Mouse (Mus musculus) heart, embryonic 16.5 days (tissue): ENCODE measurements around the gene Cd300c2. TPM values are rescaled to one million over a fixed set of nuclear protein-coding genes. Genes with fewer than 3 reads are reported as not detected.

ENCODE experiments used
- ATAC-seq: fragments of 200-750 bp; cut with Nextera tagmentation; replicated peaks from 2 replicates; pipeline ENCODE4 v1.8.0; 2017; ENCODE audit warnings: moderate number of reproducible peaks; ENCODE audit not compliant: insufficient read depth, low FRiP score; ENCODE audit errors: extremely low read depth
- H3K27ac ChIP-seq: fragments of 300-500 bp; sonication (generic); 2 replicates; pipeline ENCODE4 v1.5.1; 2014; ENCODE audit warnings: mild to moderate bottlenecking, low read length, control low read depth, moderate library complexity
- H3K27me3 ChIP-seq: fragments of 300-500 bp; sonication (generic); 2 replicates; pipeline ENCODE4 v1.6.1; 2014; ENCODE audit warnings: low read length, mixed read lengths; ENCODE audit not compliant: control insufficient read depth, insufficient read depth
- H3K36me3 ChIP-seq: fragments of 300-500 bp; sonication (generic); 2 replicates; pipeline ENCODE4 v1.6.1; 2014; ENCODE audit not compliant: control insufficient read depth, insufficient read depth
- H3K4me1 ChIP-seq: fragments of 300-500 bp; sonication (generic); 2 replicates; pipeline ENCODE4 v1.6.1; 2014; ENCODE audit warnings: low read length, mixed read lengths; ENCODE audit not compliant: control insufficient read depth, insufficient read depth
- H3K4me2 ChIP-seq: fragments of 300-500 bp; sonication (generic); 2 replicates; pipeline ENCODE4 v1.6.1; 2014; ENCODE audit warnings: low read depth, mild to moderate bottlenecking, control low read depth, low read length
- H3K4me3 ChIP-seq: fragments of 300-500 bp; sonication (generic); 2 replicates; pipeline ENCODE4 v1.5.1; 2014; ENCODE audit warnings: mild to moderate bottlenecking, control low read depth, low read length
- H3K9ac ChIP-seq: fragments of 300-500 bp; sonication (generic); 2 replicates; pipeline ENCODE4 v1.6.1; 2014; ENCODE audit warnings: low read length, control low read depth
- H3K9me3 ChIP-seq: fragments of 300-500 bp; sonication (generic); replicated peaks from 2 replicates; pipeline ENCODE4 v1.6.1; 2016; ENCODE audit warnings: low read length; ENCODE audit not compliant: control insufficient read depth
- whole genome bisulfite sequencing: fragments of 180-500 bp; shearing (Covaris S2); extraction: QIAGEN DNeasy Blood & Tissue Kit; methylation state at CpG from one replicate; pipeline ENCODE4 v1.1.7; 2014; 5-methylcytosine and 5-hydroxymethylcytosine counted together
- polyA plus RNA-seq: library from polyadenylated mRNA; unstranded; fragments of >200 nt; fragmentation: Nextera tagmentation; extraction: Ambion mirVana; gene quantifications from 2 replicates; pipeline ENCODE4 v1.2.1, GENCODE M21; 2015

Cd300c2 gene
- polyA plus RNA-seq, 1 experiment from 2014 or later = 1.5 TPM

DNA sequence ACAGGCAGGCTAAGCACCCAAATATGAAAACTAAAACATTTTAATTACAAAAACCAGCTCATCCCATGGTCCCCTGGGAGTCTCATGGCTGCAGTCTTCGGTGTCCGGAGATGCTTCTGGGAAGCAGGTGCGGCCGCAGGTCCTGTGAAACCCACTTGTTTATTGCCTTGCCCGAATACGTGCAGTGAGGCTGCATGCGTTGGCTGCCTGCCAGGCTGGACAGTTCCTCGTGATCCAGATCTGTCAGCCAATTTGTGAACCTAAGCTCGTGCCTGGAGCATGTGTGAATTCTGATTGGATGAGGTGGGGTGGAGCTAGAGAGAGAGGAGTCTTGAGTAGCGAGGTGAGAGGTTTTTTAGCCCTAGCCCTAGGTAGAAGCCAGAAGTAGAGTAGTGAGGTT is 29.0 kb downstream of the Cd300c2 start:
- no peaks in the 10 kb centered on the region for H3K27me3 ChIP-seq
- no peak for ATAC-seq
- no peak overlapping the region for H3K4me2 ChIP-seq
- H3K4me3 ChIP-seq = no peak overlapping the region
- WGBS = 69% methylated on average over 10 of the region's 10 CpGs
- no peak overlapping the region for H3K9ac ChIP-seq
- no peaks in the 10 kb centered on the region for H3K4me1 ChIP-seq
- H3K36me3 ChIP-seq = no peaks in the 10 kb centered on the region
- no peak overlapping the region for H3K27ac ChIP-seq
- 0 out of 2 replicates have a peak, but pooled peaks cover 7% of the 10 kb centered on the region for H3K9me3 ChIP-seq

DNA sequence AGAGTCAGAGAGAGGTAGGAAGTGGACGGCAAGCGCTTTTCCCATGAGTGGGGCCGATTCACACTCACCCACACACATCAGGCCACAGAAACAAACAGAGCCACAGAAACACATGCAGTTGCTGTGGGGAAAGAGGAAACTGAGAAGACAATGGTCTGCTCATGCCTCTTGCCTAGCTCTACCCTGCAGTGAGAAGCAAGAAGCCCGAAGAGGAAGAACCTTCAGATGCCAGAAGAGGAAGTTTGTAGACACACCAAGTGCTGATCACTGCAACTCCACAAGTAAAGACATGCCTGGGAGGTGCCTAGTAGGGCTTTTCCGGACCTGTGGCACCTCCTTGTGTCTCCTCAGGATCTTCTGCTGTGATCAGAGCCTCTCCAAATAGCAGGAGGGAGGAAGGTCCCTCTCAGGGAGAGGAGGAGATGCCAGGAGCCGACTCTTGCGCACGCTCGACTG is 32.9 kb downstream of the Cd300c2 start, which contains the start of gene Cd300c:
Gene Cd300c (minus strand): TSS at position 406 of the 456 bp plus-strand sequence.
- Histone ChIP-seq H3K4me3 (no peak within 1 kb of the TSS), H3K27ac (no peak within 1 kb of the TSS), H3K4me1 (peaks cover 3% of the 10 kb centered on the region; the same call in 1 of the 2 replicates), H3K36me3 (no peaks in the 10 kb centered on the region), H3K27me3 (no peaks in the 10 kb centered on the region), H3K4me2 (no peak within 1 kb of the TSS), H3K9me3 (0 out of 2 replicates have a peak, but pooled peaks cover 5% of the 10 kb centered on the region), H3K9ac (no peak within 1 kb of the TSS)
- WGBS = 74% methylated on average over 9 of the region's 9 CpGs
- no peak for ATAC-seq

DNA sequence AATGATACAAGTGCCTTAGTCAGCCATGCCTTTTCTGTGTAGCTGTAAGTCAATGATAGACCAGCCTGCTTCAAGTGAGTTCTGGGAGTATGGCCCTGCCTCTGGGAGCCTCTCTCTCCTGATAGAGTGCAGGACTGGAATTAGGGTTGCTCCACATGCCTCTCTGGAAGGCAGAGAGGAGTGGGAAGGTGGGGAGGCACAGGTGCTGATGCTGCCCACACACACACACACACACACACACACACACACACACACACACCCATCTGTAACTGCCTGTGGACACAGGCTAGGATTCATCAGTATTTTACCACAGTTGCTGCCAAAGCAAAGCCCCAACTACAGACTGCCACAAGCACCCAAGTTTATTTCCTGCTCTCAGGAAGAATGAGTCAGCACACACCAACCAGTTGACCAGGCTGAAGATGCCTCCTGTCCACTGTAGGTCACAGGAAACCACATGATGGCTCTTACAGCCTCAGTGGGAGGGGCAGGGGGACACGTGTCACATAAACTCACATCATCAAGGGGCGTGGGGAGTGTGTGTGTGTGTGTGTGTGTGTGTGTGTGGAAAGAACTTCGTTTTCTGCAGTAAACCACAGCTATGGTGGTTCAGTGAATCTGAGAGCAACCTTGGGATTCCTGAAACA is 36.4 kb downstream of the Cd300c2 start:
- no peak for ATAC-seq
- no peak overlapping the region for H3K9ac ChIP-seq
- H3K36me3 ChIP-seq = no peaks in the 10 kb centered on the region
- no peaks in the 10 kb centered on the region for H3K9me3 ChIP-seq
- H3K4me2 ChIP-seq = no peak overlapping the region
- peaks cover 3% of the 10 kb centered on the region; the same call in 1 of the 2 replicates for H3K4me1 ChIP-seq
- 22% methylated on average over 3 of the region's 3 CpGs for WGBS
- H3K27ac ChIP-seq = no peak overlapping the region
- no peaks in the 10 kb centered on the region for H3K27me3 ChIP-seq
- H3K4me3 ChIP-seq = no peak overlapping the region

DNA sequence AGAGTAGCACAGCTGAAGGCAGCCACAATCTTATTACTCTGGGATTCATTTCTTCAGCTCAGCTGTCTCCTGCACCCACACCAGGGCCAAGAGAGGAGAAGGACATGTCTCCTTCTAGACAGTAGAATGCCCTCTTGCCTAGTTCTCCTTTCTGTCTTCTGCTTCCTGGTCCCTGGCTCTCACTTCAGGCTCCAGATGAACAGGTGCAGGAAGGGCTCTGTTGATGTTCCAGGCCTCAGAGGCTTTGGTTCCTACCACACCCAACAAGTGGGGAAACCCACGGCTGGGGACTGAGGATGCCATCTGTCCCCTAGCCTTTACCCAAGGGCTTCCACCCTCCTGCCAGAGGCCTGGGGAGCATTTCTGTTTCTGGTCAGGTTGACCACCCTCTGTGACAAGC is 41.3 kb downstream of the Cd300c2 start:
- no peak for ATAC-seq
- no peak overlapping the region for H3K4me3 ChIP-seq
- 43% methylated on average over 1 of the region's 1 CpGs for WGBS
- no peaks in the 10 kb centered on the region for H3K9me3 ChIP-seq
- no peaks in the 10 kb centered on the region for H3K27me3 ChIP-seq
- no peaks in the 10 kb centered on the region for H3K36me3 ChIP-seq
- no peak overlapping the region for H3K27ac ChIP-seq
- no peak overlapping the region for H3K4me2 ChIP-seq
- H3K9ac ChIP-seq = no peak overlapping the region
- peaks cover under 1% of the 10 kb centered on the region; the same call in 1 of the 2 replicates for H3K4me1 ChIP-seq

Other genes starting within 250 kb of the Cd300c2 start
- gene Kif19a, start 236.5 kb downstream of the Cd300c2 start, polyA plus RNA-seq = 0.16 and 0.25 TPM in 2 replicates
- gene Btbd17, start 205.9 kb downstream of the Cd300c2 start, polyA plus RNA-seq = not detected in 2 replicates
- not detected in 2 replicates for gene Gpr142, start 203.0 kb downstream of the Cd300c2 start, polyA plus RNA-seq
- 14.5 and 15.4 TPM in 2 replicates for gene Gprc5c, start 150.7 kb downstream of the Cd300c2 start, polyA plus RNA-seq
- gene Cd300a, start 111.8 kb downstream of the Cd300c2 start, polyA plus RNA-seq = 1.2 and 1.4 TPM in 2 replicates
- 0.59 and 0.70 TPM in 2 replicates for gene Cd300lb, start 67.5 kb downstream of the Cd300c2 start, polyA plus RNA-seq
- gene Cd300c, start 32.7 kb downstream of the Cd300c2 start, polyA plus RNA-seq = not detected in 2 replicates
- gene Cd300ld, start 12.0 kb downstream of the Cd300c2 start, polyA plus RNA-seq = 0.26 and 0.37 TPM in 2 replicates
- gene Cd300ld2, start 14.3 kb upstream of the Cd300c2 start, polyA plus RNA-seq = not detected in 2 replicates
- gene Cd300ld4, start 25.1 kb upstream of the Cd300c2 start, polyA plus RNA-seq = not detected in 2 replicates
- gene Cd300ld5, start 35.9 kb upstream of the Cd300c2 start, polyA plus RNA-seq = not detected in 2 replicates
- not detected in 2 replicates for gene Cd300ld3, start 46.5 kb upstream of the Cd300c2 start, polyA plus RNA-seq
- not detected in 2 replicates for gene Cd300e, start 60.3 kb upstream of the Cd300c2 start, polyA plus RNA-seq
- gene Rab37, start 89.6 kb upstream of the Cd300c2 start, polyA plus RNA-seq = 1.8 and 3.7 TPM in 2 replicates
- 0.72 and 0.87 TPM in 2 replicates for gene Cd300lf, start 132.1 kb upstream of the Cd300c2 start, polyA plus RNA-seq
- gene Slc9a3r1, start 161.5 kb upstream of the Cd300c2 start, polyA plus RNA-seq = 34.2 and 51.7 TPM in 2 replicates
- 6.6 and 7.1 TPM in 2 replicates for gene Tmem104, start 185.6 kb upstream of the Cd300c2 start, polyA plus RNA-seq
- 18.6 and 20.8 TPM in 2 replicates for gene Nat9, start 186.0 kb upstream of the Cd300c2 start, polyA plus RNA-seq